Mouse (Mus musculus) layer of hippocampus, adult 9-11 months (tissue): ENCODE measurements around the gene Phf8.
"Not testable (repeated sequence)": the region's sequence is repeated elsewhere in the genome, so short reads cannot be mapped to it uniquely, and the experiment has no call there.

ENCODE experiments used
- DNase-seq: peaks from one replicate; pipeline ENCODE4 v3.0.0; 2022

Gene Phf8

GRCm38 (mm10) chrX:151520458-151521322 lies at the start of gene Phf8:
TSS of gene Phf8 (plus strand) at chrX:151520672.
- DNase-seq, result peak; percentile 97

GRCm38 (mm10) chrX:151488128-151488527 lies 32.3 kb upstream of the Phf8 start:
- DNase-seq, result no peak

- not testable (repeated sequence) for DNase-seq
Measured at GRCm38 (mm10) chrX:151493269-151493668, 27.2 kb upstream of the Phf8 start.

GRCm38 (mm10) chrX:151496596-151496995 lies 23.9 kb upstream of the Phf8 start:
- DNase-seq, result no peak

- no peak for DNase-seq
Measured at GRCm38 (mm10) chrX:151508536-151508935, 11.9 kb upstream of the Phf8 start.

GRCm38 (mm10) chrX:151509906-151510305 lies 10.6 kb upstream of the Phf8 start:
- no peak for DNase-seq

GRCm38 (mm10) chrX:151513066-151513465 lies 7.4 kb upstream of the Phf8 start:
- no peak for DNase-seq

GRCm38 (mm10) chrX:151513694-151514093 lies 6.8 kb upstream of the Phf8 start:
- no peak for DNase-seq

GRCm38 (mm10) chrX:151518181-151518580 lies 2.3 kb upstream of the Phf8 start:
- no peak for DNase-seq

GRCm38 (mm10) chrX:151520127-151520457 lies 380 bp upstream of the Phf8 start:
- DNase-seq, result no peak

GRCm38 (mm10) chrX:151521786-151522522 lies 1.5 kb downstream of the Phf8 start:
- DNase-seq, result no peak

GRCm38 (mm10) chrX:151553356-151553755 lies 32.9 kb downstream of the Phf8 start:
- DNase-seq, result no peak

- no peak for DNase-seq
Measured at GRCm38 (mm10) chrX:151575166-151575565, 54.7 kb downstream of the Phf8 start.

GRCm38 (mm10) chrX:151643386-151643785 lies 122.9 kb downstream of the Phf8 start:
- no peak for DNase-seq

- no peak for DNase-seq
Measured at GRCm38 (mm10) chrX:151653744-151654143, 133.3 kb downstream of the Phf8 start.

GRCm38 (mm10) chrX:151674492-151675171 lies 154.2 kb downstream of the Phf8 start:
- peak; percentile 8 for DNase-seq
